ENCODE assay signal across 9 mouse cellular contexts in the genomic region with DNA sequence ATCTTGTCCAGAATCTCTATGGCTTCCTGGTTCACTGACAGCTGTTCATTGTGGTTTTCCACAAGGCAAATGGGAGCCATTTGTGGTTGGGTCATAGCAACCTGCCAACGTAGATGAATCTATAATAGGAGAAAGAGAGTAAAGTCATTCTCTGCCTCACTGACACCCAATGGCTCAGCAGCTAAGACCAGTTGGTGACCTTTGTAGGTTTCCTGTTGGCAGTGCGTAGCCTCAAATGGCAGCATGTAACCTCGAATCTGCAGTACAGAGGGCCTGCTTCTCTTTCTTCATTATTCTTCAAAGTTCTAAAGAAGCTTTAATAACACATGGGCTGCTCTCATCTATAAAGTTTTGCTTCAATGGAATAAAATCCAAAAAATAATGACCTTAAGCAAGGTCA. TPM values are rescaled to one million over a fixed set of nuclear protein-coding genes. Genes with fewer than 3 reads are reported as not detected.
"Had no signal": no experiment of that assay in that cellular context is flagged by ENCODE, and none has a peak within 500 bp of the region (broad histone marks: within the 10 kb centered on the region; RNA-seq: fewer than 3 reads in every experiment).

No protein-coding gene starts in this region.

RNA-seq across cellular contexts. Expression of a gene that starts 3.3 kb away (rescaled TPM):
- total RNA-seq: left cerebral cortex, postnatal 10 days; left cerebral cortex, postnatal 14 days; left cerebral cortex, postnatal 25 days; left cerebral cortex, postnatal 36 days; left cerebral cortex, postnatal 4 days; megakaryocyte, adult 5-6 weeks; megakaryocyte-erythroid progenitor cell, adult 5-6 weeks; monocyte, adult 5-6 weeks had no signal

RNA-seq across cellular contexts. Expression of a gene that starts 57.5 kb away (rescaled TPM):
- total RNA-seq: left cerebral cortex, adult 8-10 months; left cerebral cortex, postnatal 10 days; left cerebral cortex, postnatal 14 days; left cerebral cortex, postnatal 36 days; megakaryocyte, adult 5-6 weeks; megakaryocyte-erythroid progenitor cell, adult 5-6 weeks had no signal
